Mouse (Mus musculus) spleen, adult 2 months (tissue): ENCODE results near the gene Emp2. TPM values are rescaled to one million over a fixed set of nuclear protein-coding genes. Genes with fewer than 3 reads are reported as not detected.

Experiments used
- DNase-seq, 2 experiments: peaks; one replicate each; pipeline versions ENCODE4 v3.0.0 to v3.0.0-alpha.2; 2012 to 2021; ENCODE audit warnings: low spot score in 2 of 2, low read depth in 1 of 2
- H3K27ac ChIP-seq: fragments of 200-500 bp; 2 replicates; pipeline ENCODE4 v1.5.1; 2012; ENCODE audit warnings: low read length, inconsistent platforms; ENCODE audit not compliant: insufficient read depth
- H3K27me3 ChIP-seq: fragments of 200-500 bp; 2 replicates; pipeline ENCODE4 v1.6.1; 2012; ENCODE audit warnings: mild to moderate bottlenecking, moderate library complexity, low read length, inconsistent platforms; ENCODE audit not compliant: control insufficient read depth, insufficient read depth
- H3K36me3 ChIP-seq: fragments of 200-500 bp; 2 replicates; pipeline ENCODE4 v1.6.1; 2012; ENCODE audit warnings: mild to moderate bottlenecking, low read length, inconsistent platforms; ENCODE audit not compliant: control insufficient read depth, insufficient read depth
- H3K4me1 ChIP-seq: fragments of 200-500 bp; 2 replicates; pipeline ENCODE4 v1.6.1; 2011; ENCODE audit warnings: inconsistent platforms; ENCODE audit not compliant: control insufficient read depth, insufficient read depth, insufficient read length
- H3K4me3 ChIP-seq: fragments of 200-500 bp; 2 replicates; pipeline ENCODE4 v1.5.1; 2011; ENCODE audit warnings: mild to moderate bottlenecking, inconsistent platforms; ENCODE audit not compliant: insufficient read depth, insufficient read length; ENCODE audit errors: extremely low read depth
- CTCF ChIP-seq: fragments of 200-500 bp; IDR thresholded peaks from 2 replicates; pipeline ENCODE4 v1.5.1; 2011; ENCODE audit warnings: mild to moderate bottlenecking, inconsistent platforms; ENCODE audit not compliant: insufficient read depth, insufficient read length, insufficient replicate concordance; ENCODE audit errors: extremely low read depth
- POLR2A ChIP-seq: fragments of 200-500 bp; IDR thresholded peaks from 2 replicates; pipeline ENCODE4 v1.6.1; 2011; ENCODE audit warnings: low read depth, low read length, inconsistent platforms
- WGBS: fragments of 180-500 bp; shearing (Covaris S2); methylation state at CpG from one replicate; pipeline ENCODE4 v1.1.7; 2018; 5-methylcytosine and 5-hydroxymethylcytosine counted together
- polyA plus RNA-seq: library from polyadenylated mRNA; depleted of rRNA; stranded (reverse); fragments of >200 nt; gene quantifications from 2 replicates; pipeline ENCODE4 v1.2.3, GENCODE M21; 2012

The Emp2 gene
- polyA plus RNA-seq, 1 experiment = 10.9 TPM

DNA sequence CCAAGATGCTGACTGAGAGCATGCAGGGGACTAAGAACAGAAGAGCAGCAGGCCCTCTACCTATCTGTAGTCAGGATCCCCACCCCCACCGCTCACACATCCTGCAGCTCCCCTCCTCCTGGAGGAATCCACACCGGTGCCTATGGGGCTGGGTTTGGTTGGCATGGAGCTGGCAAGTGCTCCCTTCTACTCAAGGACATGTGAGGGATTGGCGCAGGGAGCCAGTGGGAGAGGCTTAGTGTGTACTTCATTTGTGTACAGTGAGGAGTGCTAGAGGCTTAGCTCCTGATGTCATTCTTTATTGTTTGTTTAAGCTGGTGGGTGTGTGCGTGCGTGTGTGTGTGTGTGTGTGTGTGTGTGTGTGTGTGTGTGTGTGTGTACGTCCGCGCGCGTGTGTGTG lies 36.1 kb upstream of the Emp2 start:
- 89% methylated on average over 10 of the region's 10 CpGs for WGBS
- Histone ChIP-seq H3K27me3 (no peaks in the 10 kb centered on the region), H3K4me3 (no peak overlapping the region), H3K36me3 (no peaks in the 10 kb centered on the region), H3K27ac (no peak overlapping the region), H3K4me1 (no peaks in the 10 kb centered on the region)
- DNase-seq = no peak
- TF ChIP-seq CTCF = no peak

DNA sequence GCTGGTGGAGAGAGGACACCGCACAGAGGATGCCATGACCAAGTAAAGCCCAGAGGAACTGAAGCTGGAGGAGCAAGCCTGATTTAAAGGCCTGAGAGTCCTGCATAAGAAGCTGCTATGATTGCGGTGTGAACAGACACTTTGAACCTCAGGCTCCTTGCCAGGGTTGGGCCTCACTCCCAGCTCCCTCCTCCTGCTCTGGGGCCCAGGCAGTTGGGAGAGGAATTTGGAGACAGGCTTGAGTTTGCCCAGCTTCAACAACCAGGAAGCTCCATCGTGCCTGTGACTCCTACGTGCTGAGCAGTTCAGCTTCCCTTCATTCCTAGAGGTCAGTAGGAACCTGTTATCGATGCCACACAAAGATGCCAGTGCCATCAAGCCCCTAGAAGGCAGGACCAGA lies 35.7 kb upstream of the Emp2 start:
- Histone ChIP-seq H3K27me3 (no peaks in the 10 kb centered on the region), H3K36me3 (no peaks in the 10 kb centered on the region), H3K4me3 (no peak overlapping the region), H3K4me1 (no peaks in the 10 kb centered on the region), H3K27ac (no peak overlapping the region)
- 79% methylated on average over 5 of the region's 5 CpGs for WGBS
- no peak for DNase-seq
- TF ChIP-seq CTCF (no peak), POLR2A (no peak)

DNA sequence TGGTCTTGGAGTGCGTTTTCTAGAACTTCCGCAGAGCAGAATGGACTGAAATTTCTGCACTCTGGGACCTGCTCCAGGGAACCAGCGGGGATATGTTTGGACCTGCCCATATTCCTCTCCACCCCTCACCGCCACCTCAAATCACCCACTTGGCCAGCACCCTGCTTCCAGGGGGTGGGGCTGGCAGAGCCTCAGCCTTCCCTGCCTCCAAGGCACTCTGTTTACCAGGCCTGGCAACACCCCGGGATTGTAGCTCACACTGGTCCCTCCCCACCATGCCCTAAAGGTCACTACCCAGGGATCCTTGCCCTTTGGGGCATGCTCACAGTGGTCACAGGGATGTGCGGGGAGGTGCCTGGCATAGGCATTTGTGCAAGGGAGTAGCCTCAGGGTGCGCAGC lies 33.8 kb upstream of the Emp2 start:
- TF ChIP-seq POLR2A (no peak), CTCF (no peak)
- H3K36me3 ChIP-seq = no peaks in the 10 kb centered on the region
- no peak overlapping the region for H3K27ac ChIP-seq
- no peaks in the 10 kb centered on the region for H3K27me3 ChIP-seq
- 90% methylated on average over 7 of the region's 7 CpGs for WGBS
- H3K4me1 ChIP-seq = no peaks in the 10 kb centered on the region
- no peak overlapping the region for H3K4me3 ChIP-seq
- no peak for DNase-seq

DNA sequence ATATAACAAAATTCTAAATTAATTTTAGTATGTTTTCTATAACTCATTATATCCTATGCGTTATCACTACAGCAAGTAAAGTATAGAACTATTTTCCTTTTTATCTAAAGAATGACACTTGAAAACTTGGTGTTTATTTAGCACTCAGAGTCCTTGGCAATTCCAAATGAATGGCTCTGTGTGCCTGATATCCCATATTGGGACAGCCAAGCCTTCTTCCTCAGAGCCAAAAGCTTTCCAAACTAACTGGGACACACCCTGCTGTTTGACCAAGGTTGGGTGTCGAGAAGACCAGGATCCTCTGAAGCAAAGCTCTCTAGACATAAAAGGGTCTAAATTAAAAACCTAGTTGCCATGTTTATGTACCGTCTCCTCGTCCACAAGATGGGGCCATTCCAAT lies 27.3 kb upstream of the Emp2 start:
- no peak for DNase-seq
- TF ChIP-seq POLR2A = no peak
- TF ChIP-seq CTCF = no peak
- WGBS = 89% methylated on average over 4 of the region's 4 CpGs
- Histone ChIP-seq H3K4me3 (no peak overlapping the region), H3K27me3 (no peaks in the 10 kb centered on the region), H3K36me3 (no peaks in the 10 kb centered on the region), H3K4me1 (no peaks in the 10 kb centered on the region), H3K27ac (no peak overlapping the region)

DNA sequence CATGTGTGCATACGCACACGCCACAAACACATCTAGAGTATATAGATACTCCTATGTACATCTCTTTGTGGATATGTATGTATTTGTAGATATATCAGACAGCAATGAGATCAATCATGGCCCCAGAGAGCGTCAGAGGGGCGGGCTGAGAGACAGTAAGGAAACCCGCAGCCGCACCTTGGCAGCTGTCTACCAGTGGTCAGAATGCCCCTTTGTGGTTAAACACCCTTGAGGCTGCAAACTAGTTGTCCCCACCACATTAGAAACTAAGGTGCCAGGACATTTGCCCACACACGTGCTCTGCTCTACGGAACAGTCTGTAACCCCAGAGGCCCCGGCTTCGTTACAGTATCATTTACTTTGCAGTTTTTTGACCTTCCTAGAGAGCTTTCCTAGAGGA lies 26.2 kb upstream of the Emp2 start:
- DNase-seq = no peak
- H3K4me3 ChIP-seq = no peak overlapping the region
- H3K4me1 ChIP-seq = no peaks in the 10 kb centered on the region
- TF ChIP-seq POLR2A (no peak), CTCF (no peak)
- no peak overlapping the region for H3K27ac ChIP-seq
- H3K36me3 ChIP-seq = no peaks in the 10 kb centered on the region
- no peaks in the 10 kb centered on the region for H3K27me3 ChIP-seq
- WGBS = 87% methylated on average over 10 of the region's 10 CpGs

DNA sequence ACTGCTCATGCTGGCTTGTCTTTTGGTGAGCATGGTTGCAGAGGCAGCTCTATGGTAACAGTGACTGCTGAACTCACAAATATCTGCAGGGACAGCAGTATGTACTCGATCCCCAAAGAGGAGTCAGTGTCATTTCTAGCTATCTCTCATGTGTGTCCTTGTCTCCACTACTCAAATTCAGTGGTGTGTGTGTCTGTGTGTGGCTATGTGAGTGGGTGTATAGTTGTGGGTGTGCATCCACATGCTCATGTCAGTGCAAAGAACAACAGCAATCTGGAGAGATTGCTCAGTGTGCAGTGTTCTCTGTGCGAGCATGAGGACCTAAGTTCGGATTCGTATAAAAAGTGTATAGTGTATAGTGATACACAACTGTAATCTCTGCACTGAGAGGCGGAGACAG lies 24.8 kb upstream of the Emp2 start:
- no peak for TF ChIP-seq CTCF
- no peak for TF ChIP-seq POLR2A
- no peaks in the 10 kb centered on the region for H3K27me3 ChIP-seq
- no peaks in the 10 kb centered on the region for H3K4me1 ChIP-seq
- no peak overlapping the region for H3K27ac ChIP-seq
- no peak overlapping the region for H3K4me3 ChIP-seq
- 94% methylated on average over 5 of the region's 5 CpGs for WGBS
- H3K36me3 ChIP-seq = no peaks in the 10 kb centered on the region
- no peak for DNase-seq

DNA sequence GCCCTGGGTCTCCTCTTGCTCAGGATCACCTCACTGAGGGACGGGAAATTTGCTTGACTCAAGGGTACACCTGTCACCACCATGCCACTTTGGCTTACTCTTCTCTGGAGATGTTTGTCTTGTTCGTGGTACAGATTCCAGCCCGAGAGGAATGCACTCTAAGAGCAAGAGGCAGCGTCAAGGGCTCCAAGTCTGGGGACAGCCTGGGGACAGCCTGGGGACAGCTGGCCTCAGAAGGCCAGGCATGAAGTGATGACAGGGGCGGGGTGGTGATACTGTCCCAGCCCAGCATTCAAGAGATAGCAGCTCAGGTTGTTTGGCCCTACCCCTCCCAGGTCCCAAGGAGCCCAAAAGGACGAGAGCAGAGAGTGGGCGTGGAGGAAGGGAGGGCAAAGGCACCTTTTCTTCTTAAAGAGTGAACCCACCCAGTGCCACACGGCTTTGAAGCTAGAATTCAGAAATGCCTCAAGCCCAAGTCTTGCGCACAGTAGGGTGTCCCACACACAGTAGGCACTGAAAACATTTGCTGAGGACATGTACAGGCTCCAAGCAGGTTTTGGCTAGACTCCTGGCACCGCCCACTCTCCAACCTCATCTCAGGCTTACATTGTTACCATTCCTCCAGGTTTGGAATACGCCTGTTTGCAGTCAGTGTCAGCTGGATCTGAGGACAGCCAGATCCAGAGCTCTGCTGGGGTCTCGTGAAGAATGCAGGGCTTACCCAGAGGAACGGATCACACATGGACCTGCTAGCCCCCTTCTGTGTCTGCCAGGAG lies 23.8 kb upstream of the Emp2 start:
- Histone ChIP-seq H3K27me3 (no peaks in the 10 kb centered on the region), H3K4me1 (no peaks in the 10 kb centered on the region), H3K36me3 (no peaks in the 10 kb centered on the region), H3K4me3 (no peak overlapping the region), H3K27ac (no peak overlapping the region)
- TF ChIP-seq CTCF = no peak
- no peak for TF ChIP-seq POLR2A
- DNase-seq = no peak
- 88% methylated on average over 13 of the region's 13 CpGs for WGBS
